Mouse (Mus musculus) lung, postnatal 0 days (tissue): Measurements from ENCODE around the gene Olfr568.

Experiments
- CTCF ChIP-seq: IDR thresholded peaks from 2 replicates; pipeline ENCODE4 v1.5.1; 2016; ENCODE audit warnings: antibody characterized with exemption, mild to moderate bottlenecking
- EP300 ChIP-seq: IDR thresholded peaks from 2 replicates; pipeline ENCODE4 v1.6.1; 2016; ENCODE audit warnings: antibody characterized with exemption, mild to moderate bottlenecking, control low read depth

DNA sequence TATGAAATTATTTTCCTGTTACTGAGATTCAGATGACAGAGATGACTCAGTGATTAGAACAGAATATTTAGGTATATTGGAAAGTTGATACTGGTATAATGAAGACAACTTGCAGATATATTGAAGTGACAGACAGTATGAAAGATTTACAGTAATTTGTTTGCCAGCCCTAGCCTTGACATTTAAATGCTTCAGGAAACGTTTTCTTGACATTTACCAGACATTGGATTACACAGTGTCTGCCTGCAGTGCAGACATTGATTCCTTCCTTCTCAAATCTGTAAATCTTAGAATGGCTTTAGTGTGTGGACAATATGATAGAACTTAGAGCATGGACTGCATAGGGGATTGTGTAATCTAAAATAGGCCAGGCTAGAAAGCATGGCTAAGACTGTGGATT lies 38.3 kb downstream of the Olfr568 start:
- TF ChIP-seq CTCF (no peak), EP300 (no peak)
